In the genomic region with DNA sequence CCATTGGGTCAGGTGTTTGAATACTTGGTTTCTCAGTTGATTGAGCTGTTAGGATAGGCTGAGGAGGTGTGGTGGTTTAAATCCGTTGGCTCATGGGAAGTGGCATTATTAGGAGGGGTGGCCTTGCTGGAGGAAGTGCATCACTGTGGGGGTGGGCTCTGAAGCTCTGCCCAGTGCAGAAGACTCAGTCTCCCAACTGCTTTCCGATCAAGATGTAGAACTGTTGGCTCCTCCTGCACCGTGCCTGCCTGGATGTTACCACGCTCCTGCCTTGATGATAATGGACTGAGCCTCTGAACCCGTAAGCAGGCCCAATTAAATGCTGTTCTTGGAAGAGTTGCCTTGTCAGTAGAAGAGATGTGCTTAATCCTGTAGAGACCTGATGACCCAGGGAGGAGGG, we compare ENCODE assay signal across 24 mouse cellular contexts.
A peak's percentile ranks its signal among the peaks of the same experiment; 100 is the strongest.
DNase-seq lines count a peak whose midpoint lies in the region; ATAC-seq and TF ChIP-seq lines count a peak whose summit lies in the region.
"Had no signal": no experiment of that assay in that cellular context is flagged by ENCODE, and none has a peak within 500 bp of the region (broad histone marks: within the 10 kb centered on the region; RNA-seq: fewer than 3 reads in every experiment).

No protein-coding gene starts in this region.

- WGBS in forebrain, embryonic 16.5 days = 85% methylated on average over 5 of the region's 5 CpGs
- WGBS in forebrain, embryonic 13.5 days = 85% methylated on average over 5 of the region's 5 CpGs
- 91% methylated on average over 5 of the region's 5 CpGs for WGBS in hindbrain, postnatal 0 days
- whole genome bisulfite sequencing in hindbrain, embryonic 11.5 days = 95% methylated on average over 5 of the region's 5 CpGs
- 86% methylated on average over 5 of the region's 5 CpGs for WGBS in midbrain, embryonic 16.5 days
- 93% methylated on average over 5 of the region's 5 CpGs for WGBS in midbrain, embryonic 13.5 days

- H3K4me3 ChIP-seq in forebrain, embryonic 16.5 days (replicated peaks; ENCODE audit: low read length) = no peak overlapping the region
- no peak overlapping the region for H3K4me3 ChIP-seq in forebrain, embryonic 13.5 days
- no peak overlapping the region for H3K4me3 ChIP-seq in hindbrain, postnatal 0 days (ENCODE audit: low read length)
- H3K4me3 ChIP-seq in hindbrain, embryonic 11.5 days (ENCODE audit: low read depth, low read length) = no peak overlapping the region
- H3K4me3 ChIP-seq in midbrain, embryonic 16.5 days (ENCODE audit: low read depth, low read length) = no peak overlapping the region
- H3K4me3 ChIP-seq in midbrain, embryonic 13.5 days (replicated peaks) = no peak overlapping the region
- H3K4me3 ChIP-seq: embryonic facial prominence, embryonic 10.5 days; embryonic facial prominence, embryonic 13.5 days; erythroblast, embryonic 14.5 days; hindbrain, embryonic 13.5 days had no signal

- DNase-seq in hindbrain, postnatal 0 days (ENCODE audit: low spot score) = no peak
- no peak for DNase-seq in hindbrain, embryonic 11.5 days (ENCODE audit: low spot score)
- no peak for DNase-seq in cerebellum, postnatal 14 days
- DNase-seq: adrenal gland, adult 2 months; adrenal gland, postnatal 14 days; B cell, adult 2 months; cerebellum, adult 11 months; cerebellum, adult 2 months; cerebellum, adult 9-11 months; cerebellum, postnatal 36 days; embryo, embryonic 11 days; gastrocnemius, postnatal 10 days; gastrocnemius, postnatal 36 days had no signal

- H3K27me3 ChIP-seq in forebrain, embryonic 16.5 days (replicated peaks; ENCODE audit: control insufficient read depth, insufficient read depth, low read length) = no peaks in the 10 kb centered on the region
- no peaks in the 10 kb centered on the region for H3K27me3 ChIP-seq in forebrain, embryonic 13.5 days
- H3K27me3 ChIP-seq in hindbrain, postnatal 0 days (ENCODE audit: insufficient read depth, low read length) = no peaks in the 10 kb centered on the region
- H3K27me3 ChIP-seq in hindbrain, embryonic 11.5 days (ENCODE audit: control insufficient read depth, insufficient read depth, low read length) = no peaks in the 10 kb centered on the region
- H3K27me3 ChIP-seq in midbrain, embryonic 16.5 days (ENCODE audit: control insufficient read depth, insufficient read depth, low read depth, low read length) = no peaks in the 10 kb centered on the region
- H3K27me3 ChIP-seq in midbrain, embryonic 13.5 days = no peaks in the 10 kb centered on the region
- H3K27me3 ChIP-seq: embryonic facial prominence, embryonic 13.5 days; hindbrain, embryonic 13.5 days had no signal

- no peaks in the 10 kb centered on the region for H3K9me3 ChIP-seq in forebrain, embryonic 16.5 days (ENCODE audit: control insufficient read depth, low read length)
- no peaks in the 10 kb centered on the region for H3K9me3 ChIP-seq in forebrain, embryonic 13.5 days (replicated peaks)
- H3K9me3 ChIP-seq in hindbrain, postnatal 0 days (ENCODE audit: low read length) = no peaks in the 10 kb centered on the region
- H3K9me3 ChIP-seq in hindbrain, embryonic 11.5 days (ENCODE audit: control insufficient read depth, low read length) = no peaks in the 10 kb centered on the region
- H3K9me3 ChIP-seq in midbrain, embryonic 16.5 days (replicated peaks; ENCODE audit: control insufficient read depth, low read length, poor library complexity, severe bottlenecking) = no peaks in the 10 kb centered on the region
- H3K9me3 ChIP-seq in midbrain, embryonic 13.5 days = no peaks in the 10 kb centered on the region
- H3K9me3 ChIP-seq: embryonic facial prominence, embryonic 10.5 days; embryonic facial prominence, embryonic 13.5 days; hindbrain, embryonic 13.5 days had no signal

- no peaks in the 10 kb centered on the region for H3K36me3 ChIP-seq in forebrain, embryonic 16.5 days (ENCODE audit: control insufficient read depth, insufficient read depth)
- no peaks in the 10 kb centered on the region for H3K36me3 ChIP-seq in forebrain, embryonic 13.5 days (ENCODE audit: poor library complexity, severe bottlenecking)
- H3K36me3 ChIP-seq in hindbrain, postnatal 0 days (ENCODE audit: insufficient read depth, low read length) = no peaks in the 10 kb centered on the region
- H3K36me3 ChIP-seq in hindbrain, embryonic 11.5 days (ENCODE audit: control insufficient read depth, insufficient read depth, low read length) = no peaks in the 10 kb centered on the region
- no peaks in the 10 kb centered on the region for H3K36me3 ChIP-seq in midbrain, embryonic 16.5 days (ENCODE audit: control insufficient read depth, insufficient read depth, low read length)
- H3K36me3 ChIP-seq in midbrain, embryonic 13.5 days = no peaks in the 10 kb centered on the region

- no peak overlapping the region for H3K9ac ChIP-seq in forebrain, embryonic 16.5 days (replicated peaks; ENCODE audit: low read depth, low read length)
- no peak overlapping the region for H3K9ac ChIP-seq in forebrain, embryonic 13.5 days
- H3K9ac ChIP-seq in hindbrain, postnatal 0 days (replicated peaks; ENCODE audit: low read length) = no peak overlapping the region
- no peak overlapping the region for H3K9ac ChIP-seq in hindbrain, embryonic 11.5 days (ENCODE audit: low read depth, low read length)
- no peak overlapping the region for H3K9ac ChIP-seq in midbrain, embryonic 16.5 days (ENCODE audit: low read depth, low read length)
- no peak overlapping the region for H3K9ac ChIP-seq in midbrain, embryonic 13.5 days (replicated peaks)
- H3K9ac ChIP-seq: embryonic facial prominence, embryonic 13.5 days; hindbrain, embryonic 13.5 days had no signal

- no peak overlapping the region for H3K4me2 ChIP-seq in forebrain, embryonic 16.5 days (ENCODE audit: low read length)
- H3K4me2 ChIP-seq in forebrain, embryonic 13.5 days = no peak overlapping the region
- no peak overlapping the region for H3K4me2 ChIP-seq in hindbrain, postnatal 0 days (ENCODE audit: low read depth, low read length)
- H3K4me2 ChIP-seq in hindbrain, embryonic 11.5 days (replicated peaks; ENCODE audit: low read depth, low read length) = no peak overlapping the region
- H3K4me2 ChIP-seq in midbrain, embryonic 16.5 days (ENCODE audit: low read length) = no peak overlapping the region
- H3K4me2 ChIP-seq in midbrain, embryonic 13.5 days (replicated peaks) = no peak overlapping the region
- H3K4me2 ChIP-seq: embryonic facial prominence, embryonic 13.5 days; hindbrain, embryonic 13.5 days had no signal

- H3K27ac ChIP-seq in forebrain, embryonic 16.5 days (ENCODE audit: low read length) = no peak overlapping the region
- H3K27ac ChIP-seq in forebrain, embryonic 13.5 days = no peak overlapping the region
- H3K27ac ChIP-seq in hindbrain, postnatal 0 days = no peak overlapping the region
- H3K27ac ChIP-seq in hindbrain, embryonic 11.5 days (ENCODE audit: low read depth, low read length) = no peak overlapping the region
- no peak overlapping the region for H3K27ac ChIP-seq in midbrain, embryonic 16.5 days (ENCODE audit: low read length)
- H3K27ac ChIP-seq in midbrain, embryonic 13.5 days = no peak overlapping the region
- H3K27ac ChIP-seq: embryonic facial prominence, embryonic 10.5 days; embryonic facial prominence, embryonic 13.5 days; hindbrain, embryonic 13.5 days had no signal

- no peak for TF ChIP-seq CTCF in hindbrain, postnatal 0 days (IDR thresholded peaks at IDR 0.05; ENCODE audit: low read depth)

- H3K4me1 ChIP-seq in forebrain, embryonic 16.5 days (replicated peaks; ENCODE audit: control insufficient read depth, insufficient read depth, low read length) = no peaks in the 10 kb centered on the region
- H3K4me1 ChIP-seq in forebrain, embryonic 13.5 days = no peaks in the 10 kb centered on the region
- H3K4me1 ChIP-seq in hindbrain, postnatal 0 days (ENCODE audit: insufficient read depth, low read length) = no peaks in the 10 kb centered on the region
- H3K4me1 ChIP-seq in hindbrain, embryonic 11.5 days (replicated peaks; ENCODE audit: control insufficient read depth, insufficient read depth, low read length) = no peaks in the 10 kb centered on the region
- H3K4me1 ChIP-seq in midbrain, embryonic 16.5 days (ENCODE audit: control insufficient read depth, insufficient read depth, low read length) = no peaks in the 10 kb centered on the region
- no peaks in the 10 kb centered on the region for H3K4me1 ChIP-seq in midbrain, embryonic 13.5 days (replicated peaks)
- H3K4me1 ChIP-seq: embryonic facial prominence, embryonic 10.5 days; embryonic facial prominence, embryonic 13.5 days; hindbrain, embryonic 13.5 days had no signal

- 0 out of 2 replicates have a peak, but pooled peaks have one; percentile 31 for ATAC-seq in forebrain, embryonic 16.5 days
- no peak for ATAC-seq in forebrain, embryonic 13.5 days
- 0 out of 2 replicates have a peak, but pooled peaks have one; percentile 15 for ATAC-seq in hindbrain, postnatal 0 days
- ATAC-seq in hindbrain, embryonic 11.5 days (ENCODE audit: low FRiP score) = no peak
- ATAC-seq in midbrain, embryonic 16.5 days = peak; percentile 45
- no peak for ATAC-seq in midbrain, embryonic 13.5 days
- ATAC-seq: forebrain, embryonic 14.5 days; inflammation-experienced regulatory T-cells, adult 6 months; intestine, embryonic 16.5 days had no signal

Comparison
In these comparisons a context has a peak if more than half of its experiments do, and no peak if none do; other contexts are left out.
1. ATAC-seq: peak in forebrain, embryonic 16.5 days (single experiment), hindbrain, postnatal 0 days (single experiment) and midbrain, embryonic 16.5 days (single experiment); none in forebrain, embryonic 13.5 days (single experiment), hindbrain, embryonic 11.5 days (single experiment) and midbrain, embryonic 13.5 days (single experiment).